ENCODE assay signal across 8 mouse cellular contexts in genomic region chr5:124025146-124025545, GRCm38 (mm10). TPM values are rescaled to one million over a fixed set of nuclear protein-coding genes. Genes with fewer than 3 reads are reported as not detected.
A peak's percentile ranks its signal among the peaks of the same experiment; 100 is the strongest.
DNase-seq lines count a peak whose midpoint lies in the region; ATAC-seq and TF ChIP-seq lines count a peak whose summit lies in the region.

No protein-coding gene starts in this region.

- no peak overlapping the region for H3K9ac ChIP-seq in kidney, embryonic 14.5 days (ENCODE audit: low read depth, low read length)
- no peak overlapping the region for H3K9ac ChIP-seq in hindbrain, embryonic 12.5 days
- no peak overlapping the region; the same call in 1 of the 2 replicates for H3K9ac ChIP-seq in midbrain, embryonic 14.5 days (replicated peaks; ENCODE audit: low read length)

- H3K4me3 ChIP-seq in kidney, embryonic 14.5 days (ENCODE audit: low read length): no peak overlapping the region
- no peak overlapping the region for H3K4me3 ChIP-seq in cortical plate, adult 2 months (ENCODE audit: insufficient read depth, low read length)
- H3K4me3 ChIP-seq in hindbrain, embryonic 12.5 days: no peak overlapping the region
- no peak overlapping the region for H3K4me3 ChIP-seq in midbrain, embryonic 14.5 days (replicated peaks; ENCODE audit: low read depth, low read length)

- no peaks in the 10 kb centered on the region for H3K9me3 ChIP-seq in kidney, embryonic 14.5 days (ENCODE audit: control insufficient read depth, low read length)
- no peaks in the 10 kb centered on the region for H3K9me3 ChIP-seq in hindbrain, embryonic 12.5 days (replicated peaks)
- no peaks in the 10 kb centered on the region for H3K9me3 ChIP-seq in midbrain, embryonic 14.5 days (ENCODE audit: control insufficient read depth, low read length)

- no peak overlapping the region for H3K4me2 ChIP-seq in kidney, embryonic 14.5 days (replicated peaks; ENCODE audit: low read depth, low read length)
- no peak overlapping the region for H3K4me2 ChIP-seq in hindbrain, embryonic 12.5 days (replicated peaks)
- H3K4me2 ChIP-seq in midbrain, embryonic 14.5 days (ENCODE audit: low read length): no peak overlapping the region

- H3K27ac ChIP-seq in kidney, embryonic 14.5 days (ENCODE audit: low read depth, low read length): peak overlapping the region; percentile 47
- 0 out of 2 replicates have a peak overlapping the region, but pooled peaks have one; percentile 3 for H3K27ac ChIP-seq in cortical plate, adult 2 months (ENCODE audit: insufficient read depth, low read length)
- H3K27ac ChIP-seq in hindbrain, embryonic 12.5 days: peak overlapping the region; percentile 66
- H3K27ac ChIP-seq in midbrain, embryonic 14.5 days (replicated peaks; ENCODE audit: low read depth, low read length): peak overlapping the region; percentile 63

- no peak for TF ChIP-seq POLR2A in cortical plate, adult 2 months (IDR thresholded peaks at IDR 0.05; ENCODE audit: extremely low read depth, insufficient read depth, low read length)

- peaks cover 47% of the 10 kb centered on the region for H3K4me1 ChIP-seq in kidney, embryonic 14.5 days (ENCODE audit: control insufficient read depth, insufficient read depth, low read length)
- peaks cover 13% of the 10 kb centered on the region for H3K4me1 ChIP-seq in cortical plate, adult 2 months (ENCODE audit: control insufficient read depth, insufficient read depth, low read length)
- peaks cover 72% of the 10 kb centered on the region for H3K4me1 ChIP-seq in hindbrain, embryonic 12.5 days
- H3K4me1 ChIP-seq in midbrain, embryonic 14.5 days (ENCODE audit: control insufficient read depth, insufficient read depth, low read length): peaks cover 50% of the 10 kb centered on the region

- no peaks in the 10 kb centered on the region; the same call in 1 of the 2 replicates for H3K36me3 ChIP-seq in kidney, embryonic 14.5 days (ENCODE audit: control insufficient read depth, insufficient read depth, low read length)
- peaks cover 18% of the 10 kb centered on the region; the same call in 1 of the 2 replicates for H3K36me3 ChIP-seq in hindbrain, embryonic 12.5 days
- H3K36me3 ChIP-seq in midbrain, embryonic 14.5 days (ENCODE audit: control insufficient read depth, insufficient read depth, low read length): no peaks in the 10 kb centered on the region

- no peak for TF ChIP-seq CTCF in cortical plate, adult 2 months (IDR thresholded peaks at IDR 0.05; ENCODE audit: extremely low read depth, insufficient read depth, low read length)

- no peaks in the 10 kb centered on the region for H3K27me3 ChIP-seq in kidney, embryonic 14.5 days (ENCODE audit: control insufficient read depth, insufficient read depth, low read length)
- H3K27me3 ChIP-seq in hindbrain, embryonic 12.5 days: no peaks in the 10 kb centered on the region
- no peaks in the 10 kb centered on the region for H3K27me3 ChIP-seq in midbrain, embryonic 14.5 days (ENCODE audit: control insufficient read depth, insufficient read depth, low read length)

- 31% methylated on average over 9 of the region's 9 CpGs for WGBS in kidney, embryonic 14.5 days
- WGBS in hindbrain, embryonic 12.5 days: 35% methylated on average over 9 of the region's 9 CpGs
- 46% methylated on average over 9 of the region's 9 CpGs for WGBS in midbrain, embryonic 14.5 days

- DNase-seq in kidney, adult 9 months: no peak
- no peak for DNase-seq in midbrain, embryonic 14.5 days
- no peak for DNase-seq in layer of hippocampus, adult 8-10 months (ENCODE audit: low spot score in 2 of 2)
- no peak for DNase-seq in Muller cell, postnatal 12 days (ENCODE audit: inconsistent ontology term)
- DNase-seq in ovary, postnatal 10 days (ENCODE audit: low spot score): no peak

- ATAC-seq in kidney, embryonic 14.5 days (ENCODE audit: low FRiP score, low TSS enrichment): peak; percentile 13
- no peak for ATAC-seq in hindbrain, embryonic 12.5 days (ENCODE audit: low FRiP score)
- ATAC-seq in midbrain, embryonic 14.5 days (ENCODE audit: low FRiP score, low TSS enrichment): no peak

RNA-seq across cellular contexts. Expression of gene Vps37b, which starts 6.9 kb away (rescaled TPM):
- polyA plus RNA-seq in kidney, embryonic 14.5 days (2014; fragmentation: Nextera tagmentation; extraction: Ambion mirVana): 20.2 and 27.6 TPM in 2 replicates
- 48.4 and 48.7 TPM in 2 replicates for polyA plus RNA-seq in cortical plate, adult 2 months (2012; rRNA removed)
- 70.8 and 78.6 TPM in 2 replicates for polyA plus RNA-seq in hindbrain, embryonic 12.5 days (2016; fragmentation: Nextera tagmentation; extraction: Ambion mirVana)
- 58.0 and 72.4 TPM in 2 replicates for polyA plus RNA-seq in midbrain, embryonic 14.5 days (2014; fragmentation: Nextera tagmentation; extraction: Ambion mirVana)
- total RNA-seq in layer of hippocampus, adult 8-10 months (2022): 10 to 100 TPM; 35.9 to 39.4 (median 36.6) TPM

RNA-seq across cellular contexts. Expression of gene Hip1r, which starts 51.7 kb away (rescaled TPM):
- 11.0 and 13.0 TPM in 2 replicates for polyA plus RNA-seq in kidney, embryonic 14.5 days (2014; fragmentation: Nextera tagmentation; extraction: Ambion mirVana)
- polyA plus RNA-seq in cortical plate, adult 2 months (2012; rRNA removed): 42.1 and 46.6 TPM in 2 replicates
- polyA plus RNA-seq in hindbrain, embryonic 12.5 days (2016; fragmentation: Nextera tagmentation; extraction: Ambion mirVana): 14.4 and 20.4 TPM in 2 replicates
- polyA plus RNA-seq in midbrain, embryonic 14.5 days (2014; fragmentation: Nextera tagmentation; extraction: Ambion mirVana): 22.5 and 24.7 TPM in 2 replicates
- total RNA-seq in layer of hippocampus, adult 8-10 months (2022): 10 to 100 TPM; 33.5 to 47.0 (median 44.6) TPM

Comparison
In these comparisons a context has a peak if more than half of its experiments do, and no peak if none do; other contexts are left out.
1. H3K27ac ChIP-seq: peak in every context shown above with its lines; median percentile 66 in hindbrain, embryonic 12.5 days; 63 in midbrain, embryonic 14.5 days; 47 in kidney, embryonic 14.5 days; 3 in cortical plate, adult 2 months.